Mouse (Mus musculus): ENCODE data around the gene Myg1. TPM values are rescaled to one million over a fixed set of nuclear protein-coding genes. Genes with fewer than 3 reads are reported as not detected.

Myg1 gene
- polyA plus RNA-seq, 1 experiment from 2014 or later, result 99.2 TPM

DNA sequence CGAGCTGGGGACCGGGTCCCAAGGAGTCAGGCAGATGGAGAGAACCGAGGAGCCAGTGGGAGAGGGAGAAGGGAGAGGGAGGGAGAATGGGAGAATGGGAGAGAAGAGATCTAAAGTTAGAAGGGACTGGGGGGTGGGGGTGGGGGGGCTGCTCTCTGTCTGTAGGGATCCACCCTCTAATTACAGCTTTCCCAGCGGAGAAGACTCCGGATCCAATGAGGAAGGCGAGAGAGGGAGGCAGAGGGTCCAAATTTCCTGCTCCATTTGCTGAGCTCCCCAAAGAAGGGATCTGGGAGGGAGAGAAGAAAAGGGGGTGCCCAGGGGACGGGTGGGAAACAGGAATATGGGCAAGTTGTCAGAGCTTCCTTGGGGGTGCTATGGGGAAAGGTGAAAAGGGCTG, 34.7 kb downstream of the Myg1 start:
- no peak overlapping the region for H3K27ac ChIP-seq (ENCODE audit: low read depth, low read length)

DNA sequence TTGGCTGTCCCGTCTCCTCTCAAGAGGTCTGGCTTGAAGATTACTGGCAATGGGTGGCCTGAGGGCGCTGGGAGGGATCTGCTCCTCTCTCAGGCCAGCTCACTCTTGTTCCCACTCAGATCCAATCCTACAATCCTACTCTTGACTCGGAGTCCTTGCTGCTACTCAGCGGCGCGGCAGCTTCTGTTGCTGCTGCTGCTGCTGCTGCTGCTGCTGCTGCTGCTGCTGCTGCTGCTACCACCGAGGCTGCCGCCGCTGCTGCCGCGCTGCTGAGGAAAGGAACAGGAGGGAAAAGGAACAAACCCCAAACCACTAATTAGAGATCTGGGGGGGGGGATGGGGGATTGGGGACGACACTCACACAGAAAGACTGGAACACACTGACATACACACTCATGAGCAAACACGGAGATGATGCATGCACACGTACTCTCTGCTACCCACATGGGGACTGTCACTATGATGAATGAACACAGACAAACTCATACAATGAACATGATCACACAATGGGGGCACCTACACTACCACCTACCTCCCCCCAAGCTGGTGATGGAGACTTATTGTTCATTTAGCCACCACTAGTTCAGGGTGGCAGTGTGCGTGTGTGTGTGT, 35.3 kb downstream of the Myg1 start, which contains the start of gene Sp7:
TSS of gene Sp7 (minus strand) at position 450 of the 612 bp plus-strand sequence.
- Histone ChIP-seq H3K9me3 (ENCODE audit: control insufficient read depth, low read length) (no peaks in the 10 kb centered on the region), H3K4me2 (ENCODE audit: low read depth, low read length) (peak within 1 kb of the TSS; percentile 51), H3K27me3 (ENCODE audit: control insufficient read depth, insufficient read depth, low read length) (no peaks in the 10 kb centered on the region), H3K27ac (ENCODE audit: low read depth, low read length) (no peak within 1 kb of the TSS), H3K4me1 (ENCODE audit: control insufficient read depth, insufficient read depth, low read length) (no peaks in the 10 kb centered on the region), H3K9ac (replicated peaks; ENCODE audit: low read depth, low read length) (peak within 1 kb of the TSS; percentile 11; the same call in 1 of the 2 replicates), H3K36me3 (ENCODE audit: control insufficient read depth, insufficient read depth, low read length) (no peaks in the 10 kb centered on the region), H3K4me3 (ENCODE audit: low read depth, low read length) (peak within 1 kb of the TSS; percentile 2)
- ATAC-seq (ENCODE audit: low read depth), result peak; percentile 62; the same call in 1 of the 2 replicates
- WGBS, result 6% methylated on average over 15 of the region's 15 CpGs

More for the DNA sequence above, 34.7 kb downstream of the Myg1 start:
- Histone ChIP-seq H3K4me2 (ENCODE audit: low read depth, low read length) (peak overlapping the region; percentile 51), H3K4me3 (ENCODE audit: low read depth, low read length) (peak overlapping the region; percentile 2; the same call in 1 of the 2 replicates), H3K27me3 (ENCODE audit: control insufficient read depth, insufficient read depth, low read length) (no peaks in the 10 kb centered on the region), H3K9me3 (ENCODE audit: control insufficient read depth, low read length) (no peaks in the 10 kb centered on the region), H3K36me3 (ENCODE audit: control insufficient read depth, insufficient read depth, low read length) (no peaks in the 10 kb centered on the region), H3K4me1 (ENCODE audit: control insufficient read depth, insufficient read depth, low read length) (no peaks in the 10 kb centered on the region), H3K9ac (replicated peaks; ENCODE audit: low read depth, low read length) (peak overlapping the region; percentile 0; the same call in 1 of the 2 replicates)
- 9% methylated on average over 7 of the region's 7 CpGs for WGBS
- ATAC-seq (ENCODE audit: low read depth), result no peak

DNA sequence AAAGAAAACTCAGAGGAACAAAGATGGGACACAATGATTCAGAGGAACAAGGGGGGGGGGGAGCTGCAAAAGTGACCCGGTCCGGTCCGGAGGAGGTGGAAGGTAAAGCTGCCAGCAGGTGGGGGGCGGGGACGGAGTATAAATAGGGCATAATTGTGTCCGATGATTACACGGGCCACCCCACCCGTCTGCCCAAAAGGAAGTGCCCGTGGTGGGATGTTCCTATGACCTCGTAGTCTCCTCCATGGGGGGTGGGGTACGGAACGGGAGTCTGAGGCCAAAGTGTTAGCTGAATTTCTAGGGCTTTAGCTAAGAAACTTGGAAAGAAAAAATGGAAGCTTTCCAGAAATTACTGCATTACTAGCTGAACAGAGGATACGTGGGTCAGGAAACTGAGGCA, 38.5 kb downstream of the Myg1 start:
- no peak overlapping the region for H3K4me2 ChIP-seq (ENCODE audit: low read depth, low read length)
- no peak overlapping the region for H3K27ac ChIP-seq (ENCODE audit: low read depth, low read length)
- H3K4me1 ChIP-seq (ENCODE audit: control insufficient read depth, insufficient read depth, low read length), result no peaks in the 10 kb centered on the region
- no peak overlapping the region for H3K9ac ChIP-seq (replicated peaks; ENCODE audit: low read depth, low read length)
- 11% methylated on average over 13 of the region's 13 CpGs for WGBS
- no peaks in the 10 kb centered on the region for H3K9me3 ChIP-seq (ENCODE audit: control insufficient read depth, low read length)
- no peak for ATAC-seq (ENCODE audit: low read depth)
- no peaks in the 10 kb centered on the region for H3K27me3 ChIP-seq (ENCODE audit: control insufficient read depth, insufficient read depth, low read length)
- H3K4me3 ChIP-seq (ENCODE audit: low read depth, low read length), result no peak overlapping the region
- H3K36me3 ChIP-seq (ENCODE audit: control insufficient read depth, insufficient read depth, low read length), result no peaks in the 10 kb centered on the region

DNA sequence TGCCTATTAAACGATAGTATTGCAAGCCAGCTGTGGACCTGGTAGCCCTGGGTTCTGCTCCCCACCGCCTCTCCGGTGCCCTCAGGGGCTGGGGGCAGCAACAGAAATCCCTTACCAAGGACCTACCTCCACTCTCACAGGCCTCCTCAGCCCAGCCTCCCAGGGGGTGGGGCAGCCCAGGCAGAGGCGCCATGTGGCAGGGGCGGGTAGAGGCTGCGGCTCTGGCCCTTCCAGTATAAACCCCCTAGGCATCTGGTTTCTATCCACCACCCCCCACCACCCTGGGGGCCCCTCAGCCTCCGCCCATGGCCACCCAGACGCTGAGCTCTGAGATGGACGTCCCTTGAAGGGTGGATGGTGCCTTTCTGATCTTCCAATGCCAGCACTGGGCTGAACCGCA, 39.2 kb downstream of the Myg1 start:
- no peaks in the 10 kb centered on the region for H3K9me3 ChIP-seq (ENCODE audit: control insufficient read depth, low read length)
- no peak for ATAC-seq (ENCODE audit: low read depth)
- no peak overlapping the region for H3K9ac ChIP-seq (replicated peaks; ENCODE audit: low read depth, low read length)
- no peaks in the 10 kb centered on the region for H3K36me3 ChIP-seq (ENCODE audit: control insufficient read depth, insufficient read depth, low read length)
- H3K4me3 ChIP-seq (ENCODE audit: low read depth, low read length), result no peak overlapping the region
- H3K4me1 ChIP-seq (ENCODE audit: control insufficient read depth, insufficient read depth, low read length), result no peaks in the 10 kb centered on the region
- no peaks in the 10 kb centered on the region for H3K27me3 ChIP-seq (ENCODE audit: control insufficient read depth, insufficient read depth, low read length)
- H3K27ac ChIP-seq (ENCODE audit: low read depth, low read length), result no peak overlapping the region
- H3K4me2 ChIP-seq (ENCODE audit: low read depth, low read length), result no peak overlapping the region
- WGBS, result 10% methylated on average over 10 of the region's 10 CpGs

DNA sequence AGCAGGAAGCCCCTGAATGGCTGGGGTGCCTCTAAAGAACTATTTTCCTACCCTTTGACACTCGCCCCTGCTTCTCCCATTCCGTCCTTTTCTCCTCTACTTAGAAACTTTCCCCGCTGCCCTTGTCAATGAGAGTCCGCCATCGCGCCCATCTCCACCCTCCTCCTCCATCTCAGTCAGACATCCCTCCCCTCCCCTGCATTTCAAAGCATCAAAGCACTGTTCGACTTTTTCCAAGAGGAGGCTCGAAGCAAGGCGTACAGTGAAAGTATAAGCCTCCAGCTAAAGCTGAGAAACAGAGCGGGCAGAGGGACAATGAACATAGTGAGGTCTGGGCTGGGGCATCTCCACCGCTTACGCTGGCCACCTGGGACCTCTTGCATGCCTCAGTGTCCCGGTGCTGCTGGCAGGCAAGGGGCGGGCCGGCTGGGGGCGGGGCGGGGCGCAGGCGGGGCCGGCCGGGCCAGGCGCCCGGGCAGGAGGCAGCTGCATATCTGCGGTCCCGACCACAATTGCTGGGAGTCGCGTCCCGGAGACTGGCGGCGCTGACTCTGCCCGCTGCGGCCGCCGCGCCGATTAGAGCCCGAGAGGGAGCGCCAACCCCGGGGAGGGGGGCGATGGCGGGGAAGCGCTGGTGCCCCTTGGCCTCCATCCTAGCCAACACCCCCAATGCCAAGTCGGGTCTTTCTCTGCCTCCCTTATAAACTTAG, 45.1 kb downstream of the Myg1 start:
- Histone ChIP-seq H3K27me3 (ENCODE audit: control insufficient read depth, insufficient read depth, low read length) (no peaks in the 10 kb centered on the region), H3K36me3 (ENCODE audit: control insufficient read depth, insufficient read depth, low read length) (no peaks in the 10 kb centered on the region), H3K4me3 (ENCODE audit: low read depth, low read length) (peak overlapping the region; percentile 52), H3K4me1 (ENCODE audit: control insufficient read depth, insufficient read depth, low read length) (peaks cover 4% of the 10 kb centered on the region; the same call in 1 of the 2 replicates), H3K9ac (replicated peaks; ENCODE audit: low read depth, low read length) (peak overlapping the region; percentile 62), H3K9me3 (ENCODE audit: control insufficient read depth, low read length) (no peaks in the 10 kb centered on the region), H3K4me2 (ENCODE audit: low read depth, low read length) (peak overlapping the region; percentile 92), H3K27ac (ENCODE audit: low read depth, low read length) (peak overlapping the region; percentile 57)
- WGBS, result 0% methylated on average over 40 of the region's 43 CpGs
- ATAC-seq (ENCODE audit: low read depth), result peak; percentile 66

DNA sequence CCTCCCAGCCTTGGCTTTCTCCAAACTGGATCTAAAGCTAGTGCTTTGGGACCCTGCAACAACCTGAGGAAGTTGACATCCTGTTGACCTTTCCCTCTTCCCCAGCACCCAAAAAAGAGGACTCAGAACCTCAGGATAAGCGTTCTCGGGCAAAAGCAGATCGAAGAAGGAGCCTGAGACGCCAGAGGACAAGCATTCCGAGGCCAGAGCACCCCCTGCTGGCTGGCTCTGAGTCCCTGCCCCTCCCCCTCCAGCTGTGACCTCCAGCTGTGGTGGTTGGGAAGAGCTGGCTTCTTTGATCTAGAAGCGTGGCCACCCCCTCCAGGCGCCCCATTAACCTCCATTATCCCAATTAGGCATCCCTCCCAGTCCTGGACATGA, 45.6 kb downstream of the Myg1 start:
- Histone ChIP-seq H3K9me3 (ENCODE audit: control insufficient read depth, low read length) (no peaks in the 10 kb centered on the region), H3K4me1 (ENCODE audit: control insufficient read depth, insufficient read depth, low read length) (peaks cover 4% of the 10 kb centered on the region; the same call in 1 of the 2 replicates), H3K9ac (replicated peaks; ENCODE audit: low read depth, low read length) (peak overlapping the region; percentile 62), H3K4me3 (ENCODE audit: low read depth, low read length) (peak overlapping the region; percentile 52), H3K27ac (ENCODE audit: low read depth, low read length) (peak overlapping the region; percentile 57), H3K36me3 (ENCODE audit: control insufficient read depth, insufficient read depth, low read length) (no peaks in the 10 kb centered on the region), H3K27me3 (ENCODE audit: control insufficient read depth, insufficient read depth, low read length) (no peaks in the 10 kb centered on the region), H3K4me2 (ENCODE audit: low read depth, low read length) (peak overlapping the region; percentile 92)
- 2% methylated on average over 7 of the region's 7 CpGs for WGBS
- ATAC-seq (ENCODE audit: low read depth), result peak; percentile 64

DNA sequence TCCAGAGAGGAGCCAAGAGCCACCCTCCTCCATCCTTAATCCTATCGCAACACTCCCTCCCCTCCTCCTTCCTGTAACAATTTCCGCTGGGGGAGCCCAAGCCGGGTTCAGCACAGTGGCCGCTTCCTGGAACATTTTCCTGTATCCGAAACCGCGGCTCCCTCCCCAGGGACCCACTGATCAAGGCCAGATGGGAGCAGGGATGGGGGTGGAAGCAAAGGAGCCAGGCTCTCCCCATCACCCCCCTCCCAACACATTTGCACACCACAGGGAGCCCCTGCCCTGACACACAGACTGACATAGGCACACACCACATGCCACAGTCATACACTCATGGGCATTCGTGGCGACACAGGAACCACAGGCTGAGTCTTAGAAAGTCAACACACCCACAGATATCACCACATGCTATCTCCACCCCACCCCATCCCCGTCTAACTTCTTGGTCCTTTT, 46.3 kb downstream of the Myg1 start:
- Histone ChIP-seq H3K4me3 (ENCODE audit: low read depth, low read length) (no peak overlapping the region), H3K9me3 (ENCODE audit: control insufficient read depth, low read length) (no peaks in the 10 kb centered on the region), H3K27ac (ENCODE audit: low read depth, low read length) (no peak overlapping the region), H3K4me1 (ENCODE audit: control insufficient read depth, insufficient read depth, low read length) (peaks cover 4% of the 10 kb centered on the region; the same call in 1 of the 2 replicates), H3K4me2 (ENCODE audit: low read depth, low read length) (peak overlapping the region; percentile 92; the same call in 1 of the 2 replicates), H3K27me3 (ENCODE audit: control insufficient read depth, insufficient read depth, low read length) (no peaks in the 10 kb centered on the region), H3K36me3 (ENCODE audit: control insufficient read depth, insufficient read depth, low read length) (no peaks in the 10 kb centered on the region), H3K9ac (replicated peaks; ENCODE audit: low read depth, low read length) (no peak overlapping the region)
- ATAC-seq (ENCODE audit: low read depth), result no peak
- 5% methylated on average over 10 of the region's 10 CpGs for WGBS

DNA sequence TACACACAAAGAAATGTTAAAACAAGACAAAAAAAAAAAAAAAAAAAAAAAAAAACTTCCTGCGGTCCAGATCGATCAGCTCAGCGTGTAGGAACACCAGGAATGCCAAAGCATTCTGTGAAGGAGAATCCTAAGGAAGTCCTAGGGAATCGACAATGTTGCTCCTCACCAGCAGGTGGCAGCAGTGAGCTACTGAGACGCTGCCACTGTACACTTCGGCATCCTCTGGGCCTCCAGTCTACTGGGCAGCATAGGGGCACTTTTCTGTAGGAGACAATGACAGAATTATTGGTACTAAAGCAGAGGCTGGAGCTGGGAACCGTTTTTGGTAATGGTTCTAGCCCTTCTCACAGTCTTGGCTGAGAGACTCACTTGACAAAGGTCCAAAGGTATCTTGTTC, 50.1 kb downstream of the Myg1 start:
- no peaks in the 10 kb centered on the region for H3K36me3 ChIP-seq (ENCODE audit: control insufficient read depth, insufficient read depth, low read length)
- no peak overlapping the region for H3K4me2 ChIP-seq (ENCODE audit: low read depth, low read length)
- no peaks in the 10 kb centered on the region for H3K9me3 ChIP-seq (ENCODE audit: control insufficient read depth, low read length)
- WGBS, result 7% methylated on average over 7 of the region's 7 CpGs
- no peaks in the 10 kb centered on the region for H3K27me3 ChIP-seq (ENCODE audit: control insufficient read depth, insufficient read depth, low read length)
- no peaks in the 10 kb centered on the region; the same call in 1 of the 2 replicates for H3K4me1 ChIP-seq (ENCODE audit: control insufficient read depth, insufficient read depth, low read length)
- peak; percentile 82; the same call in 1 of the 2 replicates for ATAC-seq (ENCODE audit: low read depth)
- H3K4me3 ChIP-seq (ENCODE audit: low read depth, low read length), result no peak overlapping the region
- H3K27ac ChIP-seq (ENCODE audit: low read depth, low read length), result no peak overlapping the region
- H3K9ac ChIP-seq (replicated peaks; ENCODE audit: low read depth, low read length), result no peak overlapping the region

- no peaks in the 10 kb centered on the region for H3K36me3 ChIP-seq (ENCODE audit: control insufficient read depth, insufficient read depth, low read length)
Observed at GRCm38 (mm10) chr15:102383671-102384070, 52.2 kb downstream of the Myg1 start.

More at GRCm38 (mm10) chr15:102383671-102384070, 52.2 kb downstream of the Myg1 start:
- no peaks in the 10 kb centered on the region for H3K4me1 ChIP-seq (ENCODE audit: control insufficient read depth, insufficient read depth, low read length)
- no peak for ATAC-seq (ENCODE audit: low read depth)
- no peak overlapping the region for H3K4me2 ChIP-seq (ENCODE audit: low read depth, low read length)
- no peaks in the 10 kb centered on the region for H3K27me3 ChIP-seq (ENCODE audit: control insufficient read depth, insufficient read depth, low read length)
- H3K27ac ChIP-seq (ENCODE audit: low read depth, low read length), result no peak overlapping the region
- H3K9me3 ChIP-seq (ENCODE audit: control insufficient read depth, low read length), result no peaks in the 10 kb centered on the region
- no peak overlapping the region for H3K9ac ChIP-seq (replicated peaks; ENCODE audit: low read depth, low read length)
- 90% methylated on average over 6 of the region's 6 CpGs for WGBS
- H3K4me3 ChIP-seq (ENCODE audit: low read depth, low read length), result no peak overlapping the region
